Mouse (Mus musculus): ENCODE measurements around the gene Ephb1. TPM values are rescaled to one million over a fixed set of nuclear protein-coding genes. Genes with fewer than 3 reads are reported as not detected.

The Ephb1 gene
- polyA plus RNA-seq, 1 experiment = not detected

- TF ChIP-seq CTCF (IDR thresholded peaks at IDR 0.05; ENCODE audit: low read depth, low read length) (no peak), POLR2A (IDR thresholded peaks at IDR 0.05; ENCODE audit: borderline replicate concordance, low read depth, low read length) (no peak)
- Histone ChIP-seq H3K27ac (ENCODE audit: insufficient read depth, low read depth, low read length) (no peak overlapping the region), H3K4me3 (ENCODE audit: insufficient read depth, low read length) (no peak overlapping the region), H3K4me1 (ENCODE audit: control insufficient read depth, insufficient read depth, low read length) (no peaks in the 10 kb centered on the region)
Measured at GRCm38 (mm10) chr9:102371036-102371770, 16.7 kb upstream of the Ephb1 start.

- no peak for TF ChIP-seq CTCF (IDR thresholded peaks at IDR 0.05; ENCODE audit: low read depth, low read length)
- TF ChIP-seq POLR2A (IDR thresholded peaks at IDR 0.05; ENCODE audit: borderline replicate concordance, low read depth, low read length) = no peak
- no peaks in the 10 kb centered on the region for H3K4me1 ChIP-seq (ENCODE audit: control insufficient read depth, insufficient read depth, low read length)
Measured at GRCm38 (mm10) chr9:102370141-102370540, 15.6 kb upstream of the Ephb1 start.

GRCm38 (mm10) chr9:102369141-102369540, 14.6 kb upstream of the Ephb1 start:
- H3K27ac ChIP-seq (ENCODE audit: insufficient read depth, low read depth, low read length) = no peak overlapping the region
- TF ChIP-seq CTCF (IDR thresholded peaks at IDR 0.05; ENCODE audit: low read depth, low read length) (no peak), POLR2A (IDR thresholded peaks at IDR 0.05; ENCODE audit: borderline replicate concordance, low read depth, low read length) (no peak)
- no peak overlapping the region for H3K4me3 ChIP-seq (ENCODE audit: insufficient read depth, low read length)
- no peaks in the 10 kb centered on the region for H3K4me1 ChIP-seq (ENCODE audit: control insufficient read depth, insufficient read depth, low read length)

More at GRCm38 (mm10) chr9:102370141-102370540, 15.6 kb upstream of the Ephb1 start:
- no peak overlapping the region for H3K4me3 ChIP-seq (ENCODE audit: insufficient read depth, low read length)
- H3K27ac ChIP-seq (ENCODE audit: insufficient read depth, low read depth, low read length) = no peak overlapping the region

GRCm38 (mm10) chr9:102367796-102368195, 13.3 kb upstream of the Ephb1 start:
- Histone ChIP-seq H3K4me1 (ENCODE audit: control insufficient read depth, insufficient read depth, low read length) (no peaks in the 10 kb centered on the region), H3K27ac (ENCODE audit: insufficient read depth, low read depth, low read length) (no peak overlapping the region), H3K4me3 (ENCODE audit: insufficient read depth, low read length) (no peak overlapping the region)
- no peak for TF ChIP-seq CTCF (IDR thresholded peaks at IDR 0.05; ENCODE audit: low read depth, low read length)
- no peak for TF ChIP-seq POLR2A (IDR thresholded peaks at IDR 0.05; ENCODE audit: borderline replicate concordance, low read depth, low read length)

- no peak overlapping the region for H3K4me3 ChIP-seq (ENCODE audit: insufficient read depth, low read length)
- H3K27ac ChIP-seq (ENCODE audit: insufficient read depth, low read depth, low read length) = no peak overlapping the region
- no peaks in the 10 kb centered on the region for H3K4me1 ChIP-seq (ENCODE audit: control insufficient read depth, insufficient read depth, low read length)
- TF ChIP-seq POLR2A (IDR thresholded peaks at IDR 0.05; ENCODE audit: borderline replicate concordance, low read depth, low read length) (no peak), CTCF (IDR thresholded peaks at IDR 0.05; ENCODE audit: low read depth, low read length) (no peak)
Measured at GRCm38 (mm10) chr9:102365536-102365935, 11.0 kb upstream of the Ephb1 start.

GRCm38 (mm10) chr9:102359311-102359710, 4.8 kb upstream of the Ephb1 start:
- no peak overlapping the region for H3K4me3 ChIP-seq (ENCODE audit: insufficient read depth, low read length)
- TF ChIP-seq POLR2A (IDR thresholded peaks at IDR 0.05; ENCODE audit: borderline replicate concordance, low read depth, low read length) (no peak), CTCF (IDR thresholded peaks at IDR 0.05; ENCODE audit: low read depth, low read length) (no peak)
- H3K27ac ChIP-seq (ENCODE audit: insufficient read depth, low read depth, low read length) = no peak overlapping the region
- no peaks in the 10 kb centered on the region for H3K4me1 ChIP-seq (ENCODE audit: control insufficient read depth, insufficient read depth, low read length)

- no peak for TF ChIP-seq CTCF (IDR thresholded peaks at IDR 0.05; ENCODE audit: low read depth, low read length)
- TF ChIP-seq POLR2A (IDR thresholded peaks at IDR 0.05; ENCODE audit: borderline replicate concordance, low read depth, low read length) = no peak
- H3K4me1 ChIP-seq (ENCODE audit: control insufficient read depth, insufficient read depth, low read length) = no peaks in the 10 kb centered on the region
- no peak overlapping the region for H3K27ac ChIP-seq (ENCODE audit: insufficient read depth, low read depth, low read length)
- H3K4me3 ChIP-seq (ENCODE audit: insufficient read depth, low read length) = no peak overlapping the region
Measured at GRCm38 (mm10) chr9:102358711-102359110, 4.2 kb upstream of the Ephb1 start.

- no peaks in the 10 kb centered on the region for H3K4me1 ChIP-seq (ENCODE audit: control insufficient read depth, insufficient read depth, low read length)
- no peak overlapping the region for H3K4me3 ChIP-seq (ENCODE audit: insufficient read depth, low read length)
- no peak overlapping the region for H3K27ac ChIP-seq (ENCODE audit: insufficient read depth, low read depth, low read length)
- TF ChIP-seq POLR2A (IDR thresholded peaks at IDR 0.05; ENCODE audit: borderline replicate concordance, low read depth, low read length) (no peak), CTCF (IDR thresholded peaks at IDR 0.05; ENCODE audit: low read depth, low read length) (no peak)
Measured at GRCm38 (mm10) chr9:102358011-102358410, 3.5 kb upstream of the Ephb1 start.

- Histone ChIP-seq H3K27ac (ENCODE audit: insufficient read depth, low read depth, low read length) (no peak overlapping the region), H3K4me3 (ENCODE audit: insufficient read depth, low read length) (no peak overlapping the region), H3K4me1 (ENCODE audit: control insufficient read depth, insufficient read depth, low read length) (no peaks in the 10 kb centered on the region)
- TF ChIP-seq POLR2A (IDR thresholded peaks at IDR 0.05; ENCODE audit: borderline replicate concordance, low read depth, low read length) (no peak), CTCF (IDR thresholded peaks at IDR 0.05; ENCODE audit: low read depth, low read length) (no peak)
Measured at GRCm38 (mm10) chr9:102356516-102356915, 2.0 kb upstream of the Ephb1 start.

GRCm38 (mm10) chr9:102355726-102356125, 1.2 kb upstream of the Ephb1 start:
- Histone ChIP-seq H3K27ac (ENCODE audit: insufficient read depth, low read depth, low read length) (no peak overlapping the region), H3K4me3 (ENCODE audit: insufficient read depth, low read length) (no peak overlapping the region), H3K4me1 (ENCODE audit: control insufficient read depth, insufficient read depth, low read length) (no peaks in the 10 kb centered on the region)
- TF ChIP-seq POLR2A (IDR thresholded peaks at IDR 0.05; ENCODE audit: borderline replicate concordance, low read depth, low read length) = no peak
- TF ChIP-seq CTCF (IDR thresholded peaks at IDR 0.05; ENCODE audit: low read depth, low read length) = no peak

All from bone marrow macrophage, adult 2 months (primary cell).